Mouse (Mus musculus) hindbrain, postnatal 0 days (tissue): Measurements from ENCODE around the gene Prex1. TPM values are rescaled to one million over a fixed set of nuclear protein-coding genes. Genes with fewer than 3 reads are reported as not detected.
"Not testable (repeated sequence)": the region's sequence is repeated elsewhere in the genome, so short reads cannot be mapped to it uniquely, and the experiment has no call there.

Experiments used
- ATAC-seq: fragments of 200-750 bp; cut with Nextera tagmentation; 2 replicates; pipeline ENCODE4 v1.8.0; 2017; ENCODE audit warnings: mild to moderate bottlenecking, moderate TSS enrichment, moderate library complexity
- DNase-seq: peaks from one replicate; pipeline ENCODE4 v3.0.0-alpha.2; 2015; ENCODE audit warnings: low spot score
- H3K27ac ChIP-seq: fragments of 300-500 bp; sonication (generic); 2 replicates; pipeline ENCODE4 v1.5.1; 2014; ENCODE audit warnings: mild to moderate bottlenecking
- H3K27me3 ChIP-seq: fragments of 300-500 bp; sonication (generic); 2 replicates; pipeline ENCODE4 v1.6.1; 2014; ENCODE audit warnings: low read length, mixed read lengths; ENCODE audit not compliant: insufficient read depth
- H3K36me3 ChIP-seq: fragments of 300-500 bp; sonication (generic); 2 replicates; pipeline ENCODE4 v1.6.1; 2014; ENCODE audit warnings: low read length, mixed read lengths; ENCODE audit not compliant: insufficient read depth
- H3K4me1 ChIP-seq: fragments of 300-500 bp; sonication (generic); 2 replicates; pipeline ENCODE4 v1.6.1; 2014; ENCODE audit warnings: antibody characterized with exemption, low read length, mixed read lengths; ENCODE audit not compliant: insufficient read depth
- H3K4me2 ChIP-seq: fragments of 300-500 bp; sonication (generic); 2 replicates; pipeline ENCODE4 v1.6.1; 2014; ENCODE audit warnings: low read depth, mild to moderate bottlenecking, low read length, moderate library complexity, mixed read lengths
- H3K4me3 ChIP-seq: fragments of 300-500 bp; sonication (generic); 2 replicates; pipeline ENCODE4 v1.5.1; 2014; ENCODE audit warnings: low read length
- H3K9ac ChIP-seq: fragments of 300-500 bp; sonication (generic); replicated peaks from 2 replicates; pipeline ENCODE4 v1.6.1; 2014; ENCODE audit warnings: mild to moderate bottlenecking, low read length, moderate library complexity, mixed read lengths
- H3K9me3 ChIP-seq: fragments of 300-500 bp; sonication (generic); 2 replicates; pipeline ENCODE4 v1.6.1; 2016; ENCODE audit warnings: low read length, mixed read lengths
- CTCF ChIP-seq: IDR thresholded peaks from 2 replicates; pipeline ENCODE4 v1.5.1; 2016; ENCODE audit warnings: antibody characterized with exemption, control low read depth, low read depth
- WGBS: fragments of 180-500 bp; shearing (Covaris S2); extraction: QIAGEN DNeasy Blood & Tissue Kit; methylation state at CpG from one replicate; pipeline ENCODE4 v1.1.7; 2014; 5-methylcytosine and 5-hydroxymethylcytosine counted together
- polyA plus RNA-seq: library from polyadenylated mRNA; unstranded; fragments of >200 nt; fragmentation: Nextera tagmentation; extraction: Ambion mirVana; gene quantifications from 2 replicates; pipeline ENCODE4 v1.2.1, GENCODE M21; 2015
- total RNA-seq: library from RNA; depleted of rRNA; stranded (reverse); fragments of >200 nt; gene quantifications from 2 replicates; pipeline ENCODE4 v1.2.3, GENCODE M21; 2014; rRNA removed

Gene Prex1
- total and polyA plus RNA-seq, 2 experiments from 2014 or later = 24.2 to 63.2 TPM

- DNase-seq (no peak), ATAC-seq (no peak)
- 28% methylated on average over 16 of the region's 16 CpGs for WGBS
- no peaks in the 10 kb centered on the region for H3K36me3 ChIP-seq
- H3K9ac ChIP-seq = no peak overlapping the region
- peaks cover 5% of the 10 kb centered on the region; the same call in 1 of the 2 replicates for H3K27me3 ChIP-seq
- no peaks in the 10 kb centered on the region for H3K9me3 ChIP-seq
- H3K4me3 ChIP-seq = no peak overlapping the region
- H3K4me1 ChIP-seq = peaks cover 7% of the 10 kb centered on the region
- TF ChIP-seq CTCF = no peak
- H3K4me2 ChIP-seq = peak overlapping the region; percentile 3; the same call in 1 of the 2 replicates
- H3K27ac ChIP-seq = peak overlapping the region; percentile 48; the same call in 1 of the 2 replicates
These were observed 191.6 kb downstream of the Prex1 start for GRCm38 (mm10) chr2:166521878-166522611.

GRCm38 (mm10) chr2:166521461-166521860 lies 192.2 kb downstream of the Prex1 start:
- no peak overlapping the region for H3K9ac ChIP-seq
- H3K27ac ChIP-seq = peak overlapping the region; percentile 48; the same call in 1 of the 2 replicates
- H3K36me3 ChIP-seq = no peaks in the 10 kb centered on the region
- DNase-seq = no peak
- no peak overlapping the region for H3K4me2 ChIP-seq
- H3K9me3 ChIP-seq = no peaks in the 10 kb centered on the region
- no peak overlapping the region for H3K4me3 ChIP-seq
- TF ChIP-seq CTCF = no peak
- ATAC-seq = no peak
- H3K4me1 ChIP-seq = peaks cover 9% of the 10 kb centered on the region
- 90% methylated on average over 5 of the region's 5 CpGs for WGBS
- H3K27me3 ChIP-seq = peaks cover 5% of the 10 kb centered on the region; the same call in 1 of the 2 replicates

DNA sequence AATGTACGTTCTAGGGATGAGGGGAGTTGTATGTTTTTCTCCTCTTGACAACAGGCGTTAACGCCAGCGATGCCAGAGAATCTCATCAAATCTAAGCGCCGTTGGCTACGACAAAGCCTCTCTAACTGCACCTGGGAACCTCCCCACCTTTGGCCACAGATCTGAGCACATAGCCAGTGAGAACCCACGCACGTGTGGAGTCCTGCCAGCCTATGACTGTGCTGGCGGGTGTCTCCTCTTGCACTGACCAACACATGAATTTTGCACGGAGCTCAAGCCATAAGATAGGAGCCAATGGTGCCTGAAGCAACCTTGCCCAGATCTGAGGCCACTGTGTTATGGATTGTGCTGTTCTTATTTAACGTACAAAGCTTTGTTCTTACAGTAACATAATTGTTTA lies 193.1 kb downstream of the Prex1 start:
- Histone ChIP-seq H3K9ac (no peak overlapping the region), H3K27me3 (peaks cover 5% of the 10 kb centered on the region; the same call in 1 of the 2 replicates), H3K4me3 (no peak overlapping the region), H3K27ac (no peak overlapping the region), H3K4me2 (no peak overlapping the region), H3K36me3 (no peaks in the 10 kb centered on the region), H3K4me1 (peaks cover 9% of the 10 kb centered on the region), H3K9me3 (no peaks in the 10 kb centered on the region)
- no peak for ATAC-seq
- no peak for DNase-seq
- no peak for TF ChIP-seq CTCF
- WGBS = 88% methylated on average over 12 of the region's 12 CpGs

DNA sequence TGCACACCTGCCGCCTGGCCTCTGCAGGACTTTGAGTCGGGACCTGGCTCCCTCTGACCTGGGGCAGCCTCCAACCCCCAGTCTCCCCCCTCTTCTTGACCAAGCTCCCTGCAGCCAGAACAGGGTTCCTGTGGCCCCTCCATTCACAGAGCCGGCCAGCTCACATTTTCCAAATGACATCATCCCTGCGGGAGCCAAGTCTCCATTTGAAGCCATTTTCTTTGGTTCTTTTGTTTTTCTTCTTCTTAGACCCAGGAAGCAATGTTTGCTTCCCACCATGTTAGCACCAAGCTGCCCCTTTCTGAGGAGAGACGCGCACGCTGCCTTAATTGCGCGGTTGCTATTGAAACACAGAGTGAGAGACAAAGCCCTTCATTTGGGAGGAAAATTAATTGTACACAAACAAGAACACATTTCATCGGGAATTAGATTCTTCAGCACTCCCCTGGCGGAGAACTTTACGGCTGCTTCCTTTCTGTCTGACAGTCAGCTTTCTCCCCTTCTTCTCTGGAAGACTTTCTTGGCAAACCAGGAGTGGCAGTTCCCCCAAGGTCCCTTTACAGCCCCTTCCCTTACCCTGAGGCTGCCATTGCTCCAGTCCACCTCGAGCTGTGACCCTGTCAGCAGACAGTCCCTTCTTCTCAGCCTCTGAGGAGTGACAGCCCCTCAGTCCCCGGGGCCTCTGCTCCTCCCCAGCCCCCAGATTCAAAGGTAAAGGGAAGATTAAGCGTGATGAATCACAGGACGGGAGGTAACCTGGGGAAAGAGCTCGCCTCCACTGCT lies 196.0 kb downstream of the Prex1 start:
- not testable (repeated sequence) for H3K4me3 ChIP-seq, H3K9me3 ChIP-seq, H3K36me3 ChIP-seq, H3K4me1 ChIP-seq, H3K27me3 ChIP-seq, H3K27ac ChIP-seq
- ATAC-seq = peak; percentile 56
- DNase-seq = peak; percentile 74
- Histone ChIP-seq H3K9ac (0 out of 2 replicates have a peak overlapping the region, but pooled peaks have one; percentile 35), H3K4me2 (0 out of 2 replicates have a peak overlapping the region, but pooled peaks have one; percentile 16)
- 4% methylated on average over 14 of the region's 17 CpGs for WGBS

GRCm38 (mm10) chr2:166516818-166517353 lies 196.7 kb downstream of the Prex1 start:
- H3K36me3 ChIP-seq = no peaks in the 10 kb centered on the region
- H3K4me1 ChIP-seq = peaks cover 7% of the 10 kb centered on the region
- no peak for TF ChIP-seq CTCF
- H3K9me3 ChIP-seq = no peaks in the 10 kb centered on the region
- peaks cover 5% of the 10 kb centered on the region; the same call in 1 of the 2 replicates for H3K27me3 ChIP-seq
- 30% methylated on average over 6 of the region's 6 CpGs for whole genome bisulfite sequencing
- no peak overlapping the region for H3K4me3 ChIP-seq
- H3K4me2 ChIP-seq = 0 out of 2 replicates have a peak overlapping the region, but pooled peaks have one; percentile 16
- DNase-seq = no peak
- H3K27ac ChIP-seq = no peak overlapping the region; the same call in 1 of the 2 replicates
- 0 out of 2 replicates have a peak overlapping the region, but pooled peaks have one; percentile 35 for H3K9ac ChIP-seq
- no peak for ATAC-seq

Other genes starting within 250 kb of the Prex1 start
- gene Trp53rkb, start 78.7 kb upstream of the Prex1 start, total RNA-seq = 6.4 and 11.3 TPM in 2 replicates
- gene Trp53rkb, start 78.7 kb upstream of the Prex1 start, polyA plus RNA-seq = 7.2 and 9.5 TPM in 2 replicates
- gene Arfgef2, start 91.8 kb upstream of the Prex1 start, total RNA-seq = 23.4 and 26.3 TPM in 2 replicates
- 3.5 and 4.6 TPM in 2 replicates for gene Arfgef2, start 91.8 kb upstream of the Prex1 start, polyA plus RNA-seq
- 66.1 and 78.7 TPM in 2 replicates for gene Cse1l, start 192.2 kb upstream of the Prex1 start, total RNA-seq
- 68.1 and 71.2 TPM in 2 replicates for gene Cse1l, start 192.2 kb upstream of the Prex1 start, polyA plus RNA-seq